Mouse (Mus musculus): ENCODE data around the gene Ccdc126. TPM values are rescaled to one million over a fixed set of nuclear protein-coding genes. Genes with fewer than 3 reads are reported as not detected.

The Ccdc126 gene
- polyA plus RNA-seq, 1 experiment from 2014 or later, result 9.8 TPM

GRCm38 (mm10) chr6:49321341-49321740 is 2.3 kb downstream of the Ccdc126 start:
- 89% methylated on average over 3 of the region's 3 CpGs for WGBS
- Histone ChIP-seq H3K4me3 (no peak overlapping the region), H3K4me1 (peaks cover 12% of the 10 kb centered on the region; the same call in 1 of the 2 replicates), H3K36me3 (no peaks in the 10 kb centered on the region), H3K4me2 (replicated peaks) (no peak overlapping the region), H3K27me3 (no peaks in the 10 kb centered on the region), H3K27ac (no peak overlapping the region), H3K9me3 (no peaks in the 10 kb centered on the region), H3K9ac (no peak overlapping the region)
- ATAC-seq (ENCODE audit: low FRiP score, low read depth), result no peak

GRCm38 (mm10) chr6:49322056-49322455 is 3.0 kb downstream of the Ccdc126 start:
- no peaks in the 10 kb centered on the region for H3K36me3 ChIP-seq
- H3K4me1 ChIP-seq, result peaks cover 12% of the 10 kb centered on the region; the same call in 1 of the 2 replicates
- no peak overlapping the region for H3K4me2 ChIP-seq (replicated peaks)
- no peaks in the 10 kb centered on the region for H3K27me3 ChIP-seq
- H3K9me3 ChIP-seq, result no peaks in the 10 kb centered on the region
- H3K4me3 ChIP-seq, result no peak overlapping the region
- ATAC-seq (ENCODE audit: low FRiP score, low read depth), result no peak
- 0 out of 2 replicates have a peak overlapping the region, but pooled peaks have one; percentile 29 for H3K27ac ChIP-seq
- no peak overlapping the region for H3K9ac ChIP-seq

- H3K4me1 ChIP-seq, result peaks cover 17% of the 10 kb centered on the region
- no peak overlapping the region for H3K9ac ChIP-seq
- no peak overlapping the region for H3K27ac ChIP-seq
- no peaks in the 10 kb centered on the region for H3K9me3 ChIP-seq
- no peak overlapping the region for H3K4me2 ChIP-seq (replicated peaks)
- no peak overlapping the region for H3K4me3 ChIP-seq
- 63% methylated on average over 2 of the region's 2 CpGs for WGBS
- H3K27me3 ChIP-seq, result no peaks in the 10 kb centered on the region
- ATAC-seq (ENCODE audit: low FRiP score, low read depth), result no peak
- no peaks in the 10 kb centered on the region for H3K36me3 ChIP-seq
Observed at GRCm38 (mm10) chr6:49322986-49323385, 3.9 kb downstream of the Ccdc126 start.

DNA sequence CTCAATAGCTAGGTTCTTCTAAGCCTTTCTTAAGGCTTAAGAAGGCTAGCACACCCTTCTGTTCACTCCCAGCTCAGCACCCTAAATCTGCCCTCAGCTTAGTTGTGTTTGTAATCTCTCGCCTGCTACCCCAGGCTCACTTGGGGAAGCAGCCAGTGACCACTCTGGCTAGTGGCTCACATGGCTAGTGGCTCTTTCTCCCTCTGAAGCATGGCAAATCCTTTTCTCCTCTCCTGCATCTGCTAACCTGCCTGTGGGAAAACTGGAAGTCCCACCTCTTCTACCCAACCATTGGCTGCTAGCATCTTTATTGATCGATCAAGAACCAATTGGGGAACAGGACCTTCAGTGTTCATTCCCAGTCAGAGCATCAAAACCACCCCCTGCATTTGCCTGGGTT is 5.5 kb downstream of the Ccdc126 start:
- Histone ChIP-seq H3K4me2 (replicated peaks) (no peak overlapping the region), H3K36me3 (no peaks in the 10 kb centered on the region), H3K9me3 (no peaks in the 10 kb centered on the region), H3K27me3 (no peaks in the 10 kb centered on the region), H3K9ac (no peak overlapping the region), H3K4me1 (peaks cover 21% of the 10 kb centered on the region), H3K27ac (no peak overlapping the region), H3K4me3 (no peak overlapping the region)
- WGBS, result 78% methylated on average over 2 of the region's 2 CpGs
- ATAC-seq (ENCODE audit: low FRiP score, low read depth), result no peak

GRCm38 (mm10) chr6:49325294-49325693 is 6.2 kb downstream of the Ccdc126 start:
- Histone ChIP-seq H3K9me3 (no peaks in the 10 kb centered on the region), H3K4me3 (no peak overlapping the region), H3K27ac (no peak overlapping the region), H3K27me3 (no peaks in the 10 kb centered on the region), H3K4me1 (peaks cover 17% of the 10 kb centered on the region), H3K9ac (no peak overlapping the region), H3K4me2 (replicated peaks) (no peak overlapping the region), H3K36me3 (no peaks in the 10 kb centered on the region)
- ATAC-seq (ENCODE audit: low FRiP score, low read depth), result no peak
- 47% methylated on average over 1 of the region's 1 CpGs for WGBS

DNA sequence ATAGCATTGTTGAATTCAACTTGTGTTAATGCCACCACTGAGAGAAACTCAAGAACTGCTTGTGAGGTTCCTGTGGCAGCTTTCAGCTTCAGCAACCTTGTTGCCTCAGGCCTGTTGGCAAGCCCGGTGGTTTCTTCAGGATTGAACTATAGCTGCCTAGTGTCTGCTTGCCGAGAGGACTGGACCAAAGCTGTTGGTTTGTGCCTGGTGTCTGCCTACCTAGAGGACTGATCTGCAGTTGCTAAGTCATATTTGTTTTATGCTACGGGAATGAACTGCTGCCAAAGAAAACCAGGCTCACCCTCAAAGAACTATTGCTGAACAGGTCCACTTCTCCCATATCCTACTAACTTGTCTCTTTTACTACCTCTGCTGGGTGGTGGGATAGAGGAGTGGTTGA is 7.8 kb downstream of the Ccdc126 start:
- Histone ChIP-seq H3K36me3 (no peaks in the 10 kb centered on the region), H3K9ac (no peak overlapping the region), H3K27me3 (no peaks in the 10 kb centered on the region), H3K4me1 (peaks cover 21% of the 10 kb centered on the region), H3K27ac (no peak overlapping the region), H3K9me3 (no peaks in the 10 kb centered on the region), H3K4me3 (no peak overlapping the region), H3K4me2 (replicated peaks) (no peak overlapping the region)
- no peak for ATAC-seq (ENCODE audit: low FRiP score, low read depth)
- WGBS, result 82% methylated on average over 3 of the region's 3 CpGs

DNA sequence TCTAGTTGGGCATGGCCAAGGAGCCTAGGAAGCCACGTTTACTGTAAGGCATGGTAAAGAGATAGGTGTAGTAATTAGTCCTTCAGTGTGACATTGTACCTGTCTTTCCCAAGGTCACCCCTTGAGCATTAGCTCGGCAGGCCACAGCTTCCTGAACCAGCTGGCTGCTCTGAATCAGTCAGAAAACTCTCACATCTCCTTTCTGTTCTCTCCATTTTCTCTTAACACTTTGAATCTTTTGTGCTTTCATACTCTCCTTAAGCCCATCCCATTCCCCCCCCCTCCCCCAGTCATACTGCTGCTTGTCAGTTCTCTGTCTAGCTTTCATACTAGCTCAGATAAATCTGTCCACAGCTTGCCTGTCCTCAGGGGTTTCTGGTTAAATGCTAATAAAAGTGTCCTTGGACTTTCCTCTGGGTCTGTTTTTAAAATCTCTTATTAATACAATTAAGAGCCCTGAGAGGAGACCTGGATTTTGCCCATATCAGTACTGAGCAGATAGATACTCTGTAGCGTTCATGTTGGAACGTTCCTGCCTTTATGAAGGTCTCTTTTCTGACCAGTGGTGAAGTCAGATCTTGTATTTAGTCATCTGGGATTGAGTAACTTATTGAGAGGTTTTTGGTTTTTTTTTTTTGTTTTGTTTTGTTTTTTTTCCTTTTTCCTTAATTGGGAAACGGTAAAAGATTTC is 12.4 kb downstream of the Ccdc126 start:
- Histone ChIP-seq H3K27ac (no peak overlapping the region), H3K9ac (no peak overlapping the region), H3K4me1 (peaks cover 18% of the 10 kb centered on the region; the same call in 1 of the 2 replicates), H3K27me3 (no peaks in the 10 kb centered on the region), H3K4me2 (replicated peaks) (no peak overlapping the region), H3K9me3 (no peaks in the 10 kb centered on the region), H3K4me3 (no peak overlapping the region), H3K36me3 (peaks cover 4% of the 10 kb centered on the region; the same call in 1 of the 2 replicates)
- 67% methylated on average over 5 of the region's 5 CpGs for WGBS
- ATAC-seq (ENCODE audit: low FRiP score, low read depth), result no peak

DNA sequence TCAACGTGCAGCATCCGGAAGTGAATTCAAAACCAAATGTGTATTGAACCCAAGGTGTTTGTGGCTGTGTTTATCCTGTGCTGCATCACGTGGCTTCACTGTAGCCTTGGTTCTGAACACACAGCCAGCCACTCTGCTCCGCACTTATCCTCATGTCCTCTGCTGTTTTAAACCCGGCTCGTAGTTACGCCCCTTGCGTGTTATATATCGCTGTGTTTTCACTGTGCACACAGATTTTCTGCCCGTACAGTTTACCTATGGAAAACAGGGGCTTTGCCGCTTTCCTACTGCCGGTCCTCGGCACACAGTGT is 12.9 kb downstream of the Ccdc126 start:
- Histone ChIP-seq H3K9ac (no peak overlapping the region), H3K27ac (no peak overlapping the region), H3K4me1 (peaks cover 18% of the 10 kb centered on the region; the same call in 1 of the 2 replicates), H3K27me3 (no peaks in the 10 kb centered on the region), H3K4me2 (replicated peaks) (no peak overlapping the region), H3K4me3 (no peak overlapping the region), H3K9me3 (no peaks in the 10 kb centered on the region), H3K36me3 (peaks cover 4% of the 10 kb centered on the region; the same call in 1 of the 2 replicates)
- no peak for ATAC-seq (ENCODE audit: low FRiP score, low read depth)
- 61% methylated on average over 13 of the region's 13 CpGs for WGBS

DNA sequence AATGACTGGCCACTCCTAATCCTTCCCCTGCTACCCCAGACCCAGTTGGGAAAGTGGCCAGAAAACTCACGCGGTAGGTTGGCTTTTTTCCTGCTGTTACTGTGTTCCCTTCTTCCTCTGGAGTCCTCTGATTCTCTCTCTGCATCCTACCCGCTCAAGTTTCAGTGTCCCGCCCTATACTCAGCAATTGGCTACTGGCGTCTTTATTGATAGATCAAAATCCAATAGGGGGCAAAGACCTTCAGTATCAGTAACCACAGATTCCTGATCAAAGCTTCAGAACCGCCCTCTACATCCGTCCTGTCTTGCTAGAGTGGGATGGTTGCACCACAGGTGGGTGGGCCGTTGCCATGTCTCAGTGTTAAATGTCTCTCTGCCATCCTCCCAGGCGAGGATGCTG is 19.5 kb downstream of the Ccdc126 start:
- Histone ChIP-seq H3K4me2 (replicated peaks) (peak overlapping the region; percentile 28), H3K4me3 (no peak overlapping the region), H3K36me3 (peaks cover 4% of the 10 kb centered on the region; the same call in 1 of the 2 replicates), H3K27me3 (no peaks in the 10 kb centered on the region), H3K9me3 (no peaks in the 10 kb centered on the region), H3K27ac (no peak overlapping the region), H3K9ac (no peak overlapping the region), H3K4me1 (peaks cover 7% of the 10 kb centered on the region)
- peak; percentile 57 for ATAC-seq (ENCODE audit: low FRiP score, low read depth)
- 15% methylated on average over 9 of the region's 9 CpGs for WGBS

DNA sequence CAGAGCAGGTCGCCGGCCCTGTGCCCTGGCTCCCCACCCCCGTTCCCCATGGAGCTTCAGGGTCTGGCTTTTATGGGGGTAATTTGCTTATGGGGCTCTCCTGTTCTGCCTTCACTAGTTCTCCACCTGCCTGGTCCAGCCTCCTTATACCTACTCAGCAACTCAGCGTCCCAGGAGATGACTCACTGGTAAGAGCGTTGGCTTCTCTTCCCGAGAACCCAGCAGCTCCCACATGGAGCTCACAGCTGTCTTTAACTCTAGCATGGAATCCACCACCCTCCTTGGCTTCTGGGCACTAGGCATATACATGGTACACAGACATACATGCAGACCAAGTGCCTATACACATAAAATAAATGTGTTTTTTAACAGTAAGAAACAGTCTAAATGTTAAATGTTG is 20.1 kb downstream of the Ccdc126 start:
- no peak overlapping the region for H3K9ac ChIP-seq
- H3K4me3 ChIP-seq, result no peak overlapping the region
- no peak overlapping the region for H3K27ac ChIP-seq
- H3K36me3 ChIP-seq, result peaks cover 4% of the 10 kb centered on the region; the same call in 1 of the 2 replicates
- 17% methylated on average over 6 of the region's 6 CpGs for WGBS
- H3K27me3 ChIP-seq, result no peaks in the 10 kb centered on the region
- H3K9me3 ChIP-seq, result no peaks in the 10 kb centered on the region
- peak overlapping the region; percentile 28 for H3K4me2 ChIP-seq (replicated peaks)
- no peak for ATAC-seq (ENCODE audit: low FRiP score, low read depth)
- peaks cover 7% of the 10 kb centered on the region for H3K4me1 ChIP-seq

GRCm38 (mm10) chr6:49343737-49344469 is 24.8 kb downstream of the Ccdc126 start:
- no peak for ATAC-seq (ENCODE audit: low FRiP score, low read depth)
- Histone ChIP-seq H3K4me3 (no peak overlapping the region), H3K9ac (no peak overlapping the region), H3K9me3 (no peaks in the 10 kb centered on the region), H3K36me3 (no peaks in the 10 kb centered on the region), H3K4me2 (replicated peaks) (no peak overlapping the region), H3K27ac (no peak overlapping the region), H3K27me3 (no peaks in the 10 kb centered on the region), H3K4me1 (peaks cover 1% of the 10 kb centered on the region)
- WGBS, result 82% methylated on average over 14 of the region's 14 CpGs

- no peaks in the 10 kb centered on the region for H3K27me3 ChIP-seq
- H3K9ac ChIP-seq, result no peak overlapping the region
- H3K9me3 ChIP-seq, result no peaks in the 10 kb centered on the region
- no peak for ATAC-seq (ENCODE audit: low FRiP score, low read depth)
- H3K4me3 ChIP-seq, result no peak overlapping the region
- no peak overlapping the region for H3K4me2 ChIP-seq (replicated peaks)
- no peaks in the 10 kb centered on the region for H3K4me1 ChIP-seq
- 88% methylated on average over 7 of the region's 7 CpGs for WGBS
- H3K36me3 ChIP-seq, result no peaks in the 10 kb centered on the region
- no peak overlapping the region for H3K27ac ChIP-seq
Observed at GRCm38 (mm10) chr6:49349826-49350225, 30.8 kb downstream of the Ccdc126 start.

Data from limb, embryonic 13.5 days (tissue).